Mouse (Mus musculus) urinary bladder, postnatal 4 days (tissue): ENCODE data around the gene Aar2.
"Not testable (repeated sequence)": the region's sequence is repeated elsewhere in the genome, so short reads cannot be mapped to it uniquely, and the experiment has no call there.

Experiments used
- DNase-seq, 2 experiments: peaks; one replicate each; pipeline ENCODE4 v3.0.0; 2021 to 2022; ENCODE audit warnings: low spot score in 2 of 2

Aar2 gene

GRCm38 (mm10) chr2:156547123-156547891 is at the start of gene Aar2:
Aar2 (plus strand) TSS chr2:156547584.
- DNase-seq: peak; percentile 76 to 83

GRCm38 (mm10) chr2:156497915-156498314 is 49.5 kb upstream of the Aar2 start:
- DNase-seq: no peak

GRCm38 (mm10) chr2:156501025-156501424 is 46.4 kb upstream of the Aar2 start:
- no peak for DNase-seq

GRCm38 (mm10) chr2:156505533-156505932 is 41.9 kb upstream of the Aar2 start:
- no peak for DNase-seq

GRCm38 (mm10) chr2:156512028-156512427 is 35.4 kb upstream of the Aar2 start:
- DNase-seq: no peak

- no peak for DNase-seq
These were observed 34.8 kb upstream of the Aar2 start for GRCm38 (mm10) chr2:156512561-156512960.

GRCm38 (mm10) chr2:156515102-156515501 is 32.3 kb upstream of the Aar2 start:
- no peak for DNase-seq

GRCm38 (mm10) chr2:156515565-156516185 is 31.7 kb upstream of the Aar2 start:
- peak; percentile 47 to 78 for DNase-seq

- DNase-seq: not testable (repeated sequence)
These were observed 30.7 kb upstream of the Aar2 start for GRCm38 (mm10) chr2:156516678-156517077.

- no peak for DNase-seq
These were observed 29.1 kb upstream of the Aar2 start for GRCm38 (mm10) chr2:156518306-156518705.

- no peak for DNase-seq
These were observed 27.8 kb upstream of the Aar2 start for GRCm38 (mm10) chr2:156519584-156519983.

- no peak for DNase-seq
These were observed 24.4 kb upstream of the Aar2 start for GRCm38 (mm10) chr2:156522994-156523393.

- DNase-seq: no peak
These were observed 23.3 kb upstream of the Aar2 start for GRCm38 (mm10) chr2:156524078-156524477.

GRCm38 (mm10) chr2:156529726-156530125 is 17.7 kb upstream of the Aar2 start:
- DNase-seq: no peak

- no peak for DNase-seq
These were observed 14.2 kb upstream of the Aar2 start for GRCm38 (mm10) chr2:156533160-156533559.

- no peak for DNase-seq
These were observed 8.4 kb upstream of the Aar2 start for GRCm38 (mm10) chr2:156538817-156539555.

- no peak for DNase-seq
These were observed 6.4 kb upstream of the Aar2 start for GRCm38 (mm10) chr2:156540991-156541390.

GRCm38 (mm10) chr2:156542410-156542809 is 5.0 kb upstream of the Aar2 start:
- DNase-seq: no peak

- DNase-seq: no peak
These were observed 3.6 kb upstream of the Aar2 start for GRCm38 (mm10) chr2:156543804-156544203.

- no peak for DNase-seq
These were observed 5.0 kb downstream of the Aar2 start for GRCm38 (mm10) chr2:156552421-156552820.

GRCm38 (mm10) chr2:156561808-156562207 is 14.4 kb downstream of the Aar2 start:
- no peak for DNase-seq

- DNase-seq: no peak
These were observed 16.2 kb downstream of the Aar2 start for GRCm38 (mm10) chr2:156563557-156563956.

GRCm38 (mm10) chr2:156566512-156566911 is 19.1 kb downstream of the Aar2 start:
- DNase-seq: no peak
